Mouse (Mus musculus): Measurements from ENCODE around the gene Pcsk1n.

Gene Pcsk1n

GRCm38 (mm10) chrX:7928270-7928790 is 8.7 kb downstream of the Pcsk1n start, which contains the start of gene Eras:
TSS of gene Eras (minus strand) at chrX:7928607.
- in situ Hi-C loops (cut with MboI; ENCODE audit: low pct_unique_long_range_greater_than_20kb in 1 of 2, low sequenced_read_pairs in 2 of 2, unreplicated experiment in 1 of 2), result loop anchor here in 1 of 2 experiments (10.0 kb wide), 1 partner anchor 176 kb away; no protein-coding TSS in a partner anchor

- in situ Hi-C loops (cut with MboI; ENCODE audit: low pct_unique_long_range_greater_than_20kb in 1 of 2, low sequenced_read_pairs in 2 of 2, unreplicated experiment in 1 of 2), result no loop called here
Measured at GRCm38 (mm10) chrX:7936874-7937273, 17.3 kb downstream of the Pcsk1n start.

- in situ Hi-C loops (cut with MboI; ENCODE audit: low pct_unique_long_range_greater_than_20kb in 1 of 2, low sequenced_read_pairs in 2 of 2, unreplicated experiment in 1 of 2), result no loop called here
Measured at GRCm38 (mm10) chrX:7937667-7938066, 18.0 kb downstream of the Pcsk1n start.

- in situ Hi-C loops (cut with MboI; ENCODE audit: low pct_unique_long_range_greater_than_20kb in 1 of 2, low sequenced_read_pairs in 2 of 2, unreplicated experiment in 1 of 2), result no loop called here
Measured at GRCm38 (mm10) chrX:7945618-7946017, 26.0 kb downstream of the Pcsk1n start.

- in situ Hi-C loops (cut with MboI; ENCODE audit: low pct_unique_long_range_greater_than_20kb in 1 of 2, low sequenced_read_pairs in 2 of 2, unreplicated experiment in 1 of 2), result no loop called here
Measured at GRCm38 (mm10) chrX:7947108-7947899, 27.7 kb downstream of the Pcsk1n start, which contains the start of gene Hdac6. TSS of gene Hdac6 (minus strand) at chrX:7947889.

GRCm38 (mm10) chrX:7947900-7948492 is 28.4 kb downstream of the Pcsk1n start:
- in situ Hi-C loops (cut with MboI; ENCODE audit: low pct_unique_long_range_greater_than_20kb in 1 of 2, low sequenced_read_pairs in 2 of 2, unreplicated experiment in 1 of 2), result no loop called here

- in situ Hi-C loops (cut with MboI; ENCODE audit: low pct_unique_long_range_greater_than_20kb in 1 of 2, low sequenced_read_pairs in 2 of 2, unreplicated experiment in 1 of 2), result no loop called here
Measured at GRCm38 (mm10) chrX:7950091-7950490, 30.5 kb downstream of the Pcsk1n start.

GRCm38 (mm10) chrX:7958868-7959267 is 39.2 kb downstream of the Pcsk1n start:
- in situ Hi-C loops (cut with MboI; ENCODE audit: low pct_unique_long_range_greater_than_20kb in 1 of 2, low sequenced_read_pairs in 2 of 2, unreplicated experiment in 1 of 2), result no loop called here

- in situ Hi-C loops (cut with MboI; ENCODE audit: low pct_unique_long_range_greater_than_20kb in 1 of 2, low sequenced_read_pairs in 2 of 2, unreplicated experiment in 1 of 2), result no loop called here
Measured at GRCm38 (mm10) chrX:7963829-7964626, 44.4 kb downstream of the Pcsk1n start.

- in situ Hi-C loops (cut with MboI; ENCODE audit: low pct_unique_long_range_greater_than_20kb in 1 of 2, low sequenced_read_pairs in 2 of 2, unreplicated experiment in 1 of 2), result no loop called here
Measured at GRCm38 (mm10) chrX:7966161-7966560, 46.5 kb downstream of the Pcsk1n start.

GRCm38 (mm10) chrX:7967596-7968201 is 48.1 kb downstream of the Pcsk1n start:
- in situ Hi-C loops (cut with MboI; ENCODE audit: low pct_unique_long_range_greater_than_20kb in 1 of 2, low sequenced_read_pairs in 2 of 2, unreplicated experiment in 1 of 2), result no loop called here

- in situ Hi-C loops (cut with MboI; ENCODE audit: low pct_unique_long_range_greater_than_20kb in 1 of 2, low sequenced_read_pairs in 2 of 2, unreplicated experiment in 1 of 2), result no loop called here
Measured at GRCm38 (mm10) chrX:7968226-7968625, 48.6 kb downstream of the Pcsk1n start.

GRCm38 (mm10) chrX:7968899-7969298 is 49.3 kb downstream of the Pcsk1n start:
- in situ Hi-C loops (cut with MboI; ENCODE audit: low pct_unique_long_range_greater_than_20kb in 1 of 2, low sequenced_read_pairs in 2 of 2, unreplicated experiment in 1 of 2), result no loop called here

- in situ Hi-C loops (cut with MboI; ENCODE audit: low pct_unique_long_range_greater_than_20kb in 1 of 2, low sequenced_read_pairs in 2 of 2, unreplicated experiment in 1 of 2), result no loop called here
Measured at GRCm38 (mm10) chrX:7971292-7971691, 51.7 kb downstream of the Pcsk1n start.

Data from mouse embryonic stem cell (cell line).